Mouse (Mus musculus) kidney, postnatal 10 days (tissue): ENCODE measurements around the gene Uqcc2.

Source experiments
- DNase-seq: peaks from one replicate; pipeline ENCODE4 v3.0.0; 2021; ENCODE audit warnings: mixed read lengths

The Uqcc2 gene

GRCm38 (mm10) chr17:27133551-27134141 lies at the start of gene Uqcc2:
Gene Uqcc2, minus strand, starts transcription at chr17:27133916.
- peak; percentile 99 for DNase-seq

GRCm38 (mm10) chr17:27182401-27182800 lies 48.7 kb upstream of the Uqcc2 start:
- no peak for DNase-seq

GRCm38 (mm10) chr17:27181666-27182065 lies 48.0 kb upstream of the Uqcc2 start:
- peak; percentile 70 for DNase-seq

- DNase-seq: no peak
These were observed 46.1 kb upstream of the Uqcc2 start for GRCm38 (mm10) chr17:27179681-27180280.

- DNase-seq: no peak
These were observed 44.9 kb upstream of the Uqcc2 start for GRCm38 (mm10) chr17:27178427-27179177.

- DNase-seq: no peak
These were observed 44.3 kb upstream of the Uqcc2 start for GRCm38 (mm10) chr17:27178019-27178418.

- DNase-seq: no peak
These were observed 43.0 kb upstream of the Uqcc2 start for GRCm38 (mm10) chr17:27176754-27177153.

- DNase-seq: no peak
These were observed 42.6 kb upstream of the Uqcc2 start for GRCm38 (mm10) chr17:27176287-27176686.

- DNase-seq: no peak
These were observed 41.6 kb upstream of the Uqcc2 start for GRCm38 (mm10) chr17:27175196-27175874.

- DNase-seq: no peak
These were observed 40.0 kb upstream of the Uqcc2 start for GRCm38 (mm10) chr17:27173715-27174114.

GRCm38 (mm10) chr17:27172459-27172858 lies 38.7 kb upstream of the Uqcc2 start:
- DNase-seq: no peak

GRCm38 (mm10) chr17:27171121-27171520 lies 37.4 kb upstream of the Uqcc2 start:
- DNase-seq: no peak

- DNase-seq: no peak
These were observed 36.4 kb upstream of the Uqcc2 start for GRCm38 (mm10) chr17:27169952-27170695.

- no peak for DNase-seq
These were observed 34.9 kb upstream of the Uqcc2 start for GRCm38 (mm10) chr17:27168569-27168968.

GRCm38 (mm10) chr17:27167545-27167944 lies 33.8 kb upstream of the Uqcc2 start, which contains the start of gene Ip6k3:
Gene Ip6k3, minus strand, starts transcription at chr17:27167795.
- no peak for DNase-seq

GRCm38 (mm10) chr17:27166901-27167300 lies 33.2 kb upstream of the Uqcc2 start:
- DNase-seq: no peak

GRCm38 (mm10) chr17:27165054-27165773 lies 31.5 kb upstream of the Uqcc2 start:
- peak; percentile 70 for DNase-seq

GRCm38 (mm10) chr17:27160905-27161304 lies 27.2 kb upstream of the Uqcc2 start:
- DNase-seq: no peak

GRCm38 (mm10) chr17:27159169-27159568 lies 25.5 kb upstream of the Uqcc2 start:
- DNase-seq: no peak

- peak; percentile 30 for DNase-seq
These were observed 24.7 kb upstream of the Uqcc2 start for GRCm38 (mm10) chr17:27158439-27158838.

GRCm38 (mm10) chr17:27155752-27156151 lies 22.0 kb upstream of the Uqcc2 start:
- no peak for DNase-seq

GRCm38 (mm10) chr17:27154881-27155280 lies 21.2 kb upstream of the Uqcc2 start:
- no peak for DNase-seq
